In genomic region chrX:70475215-70475765, GRCm38 (mm10) we compare ENCODE assay signal across 11 mouse cellular contexts. TPM values are rescaled to one million over a fixed set of nuclear protein-coding genes. Genes with fewer than 3 reads are reported as not detected.
DNase-seq lines count a peak whose midpoint lies in the region; ATAC-seq and TF ChIP-seq lines count a peak whose summit lies in the region.
"Had no signal": no experiment of that assay in that cellular context is flagged by ENCODE, and none has a peak within 500 bp of the region (broad histone marks: within the 10 kb centered on the region; RNA-seq: fewer than 3 reads in every experiment).

No protein-coding gene starts in this region.

- peak overlapping the region; percentile 69 for H3K4me2 ChIP-seq in heart, embryonic 12.5 days
- peak overlapping the region; percentile 36; the same call in 1 of the 2 replicates for H3K4me2 ChIP-seq in CH12.LX (ENCODE audit: insufficient read depth, low read depth, poor library complexity, severe bottlenecking)
- H3K4me2 ChIP-seq in liver, postnatal 0 days (ENCODE audit: low read depth, low read length), result peak overlapping the region; percentile 26; the same call in 1 of the 2 replicates

- 71% methylated on average over 3 of the region's 3 CpGs for WGBS in heart, embryonic 12.5 days
- WGBS in hindbrain, embryonic 10.5 days, result 77% methylated on average over 3 of the region's 3 CpGs
- WGBS in liver, postnatal 0 days (ENCODE audit: insufficient replicate concordance), result 62% methylated on average over 3 of the region's 3 CpGs

- ATAC-seq in heart, embryonic 12.5 days (ENCODE audit: insufficient number of reproducible peaks, low FRiP score), result no peak
- no peak for ATAC-seq in liver, postnatal 0 days
- no peak for ATAC-seq in monocyte, adult 5-6 weeks (replicated peaks; ENCODE audit: insufficient number of reproducible peaks, low FRiP score, low TSS enrichment, poor library complexity, severe bottlenecking)

- H3K36me3 ChIP-seq in heart, embryonic 12.5 days, result no peaks in the 10 kb centered on the region
- H3K36me3 ChIP-seq in CH12.LX (replicated peaks in 1 of 2; ENCODE audit: control insufficient read depth in 1 of 2, insufficient read depth in 1 of 2, low read length in 1 of 2), result no peaks in the 10 kb centered on the region
- H3K36me3 ChIP-seq in hindbrain, embryonic 10.5 days, result no peaks in the 10 kb centered on the region
- no peaks in the 10 kb centered on the region for H3K36me3 ChIP-seq in liver, postnatal 0 days (replicated peaks; ENCODE audit: insufficient read depth, low read length)

- no peaks in the 10 kb centered on the region for H3K79me2 ChIP-seq in CH12.LX (replicated peaks; ENCODE audit: control insufficient read depth, extremely low read depth, insufficient read depth, poor library complexity, severe bottlenecking)

- no peak for TF ChIP-seq EP300 in CH12.LX (IDR thresholded peaks at IDR 0.05; ENCODE audit: low read length)
- no peak for TF ChIP-seq EP300 in liver, postnatal 0 days (IDR thresholded peaks at IDR 0.05; ENCODE audit: low read depth)

- DNase-seq in heart, postnatal 25 days (ENCODE audit: low spot score), result no peak
- DNase-seq in CH12.LX (ENCODE audit: extremely low read depth), result no peak
- DNase-seq in hindbrain, embryonic 10.5 days (ENCODE audit: low spot score), result no peak
- DNase-seq in liver, postnatal 0 days, result no peak
- no peak for DNase-seq in left cerebral cortex, adult 11 months (ENCODE audit: low spot score)
- no peak for DNase-seq in cerebellum, adult 9-10 months
- DNase-seq: gastrocnemius, postnatal 10 days; layer of hippocampus, postnatal 36 days; thymus, adult 2 months had no signal

- no peaks in the 10 kb centered on the region for H3K27me3 ChIP-seq in heart, embryonic 12.5 days (replicated peaks)
- no peaks in the 10 kb centered on the region for H3K27me3 ChIP-seq in CH12.LX (replicated peaks)
- no peaks in the 10 kb centered on the region for H3K27me3 ChIP-seq in hindbrain, embryonic 10.5 days (ENCODE audit: insufficient read depth, poor library complexity, severe bottlenecking)
- no peaks in the 10 kb centered on the region for H3K27me3 ChIP-seq in liver, postnatal 0 days (ENCODE audit: insufficient read depth, low read length)

- TF ChIP-seq POLR2A in CH12.LX (IDR thresholded peaks at IDR 0.05; ENCODE audit: low read depth, low read length), result no peak

- H3K4me1 ChIP-seq in heart, embryonic 12.5 days (replicated peaks), result 0 out of 2 replicates have a peak, but pooled peaks cover 5% of the 10 kb centered on the region
- H3K4me1 ChIP-seq in CH12.LX (ENCODE audit: control insufficient read depth in 1 of 2, insufficient read depth in 2 of 2), result peaks cover 3 to 5% of the 10 kb centered on the region in 2 experiments; a peak in 2 of 4 replicates
- peaks cover 8% of the 10 kb centered on the region for H3K4me1 ChIP-seq in hindbrain, embryonic 10.5 days (replicated peaks)
- H3K4me1 ChIP-seq in liver, postnatal 0 days (ENCODE audit: insufficient read depth), result peaks cover 4% of the 10 kb centered on the region; the same call in 1 of the 2 replicates

- no peak overlapping the region for H3K4me3 ChIP-seq in heart, embryonic 12.5 days
- no peak overlapping the region for H3K4me3 ChIP-seq in CH12.LX (replicated peaks in 1 of 3; ENCODE audit: low read depth in 2 of 3, low read length in 2 of 3, poor library complexity in 1 of 3)
- H3K4me3 ChIP-seq in hindbrain, embryonic 10.5 days, result peak overlapping the region; percentile 62
- no peak overlapping the region for H3K4me3 ChIP-seq in liver, postnatal 0 days (ENCODE audit: low read depth, low read length)

- intact Hi-C loops in heart, postnatal 25 days (cut with DNase I), result loop anchor here (10.0 kb wide), 2 partner anchors 90 kb away; partner anchors contain the start of gene 1110012L19Rik

- no peak for TF ChIP-seq RAD21 in CH12.LX (IDR thresholded peaks at IDR 0.05; ENCODE audit: low read depth, low read length)

- H3K9ac ChIP-seq in heart, embryonic 12.5 days, result no peak overlapping the region
- no peak overlapping the region for H3K9ac ChIP-seq in CH12.LX (ENCODE audit: insufficient read depth, low read depth)
- no peak overlapping the region for H3K9ac ChIP-seq in liver, postnatal 0 days (replicated peaks)

- dilution Hi-C loops in CH12.LX (cut with MboI; ENCODE audit: extremely low pct_ligation_motif_present, extremely low pct_unique_long_range_greater_than_20kb, low sequenced_read_pairs), result no loop called here

- TF ChIP-seq CTCF in CH12.LX (conservative IDR thresholded peaks at IDR 0.05 in 1 of 2, IDR thresholded peaks at IDR 0.05 in 1 of 2; ENCODE audit: low read depth in 2 of 2, low read length in 2 of 2), result no peak
- TF ChIP-seq CTCF in liver, postnatal 0 days (IDR thresholded peaks at IDR 0.05; ENCODE audit: low read depth), result no peak

- no peaks in the 10 kb centered on the region for H3K9me3 ChIP-seq in heart, embryonic 12.5 days (replicated peaks)
- no peaks in the 10 kb centered on the region for H3K9me3 ChIP-seq in CH12.LX (replicated peaks; ENCODE audit: low read length)
- no peaks in the 10 kb centered on the region for H3K9me3 ChIP-seq in hindbrain, embryonic 10.5 days
- no peaks in the 10 kb centered on the region for H3K9me3 ChIP-seq in liver, postnatal 0 days (ENCODE audit: low read length)

- H3K27ac ChIP-seq in heart, embryonic 12.5 days (ENCODE audit: poor library complexity, severe bottlenecking), result no peak overlapping the region
- no peak overlapping the region for H3K27ac ChIP-seq in CH12.LX (ENCODE audit: insufficient read depth, low read depth)
- H3K27ac ChIP-seq in hindbrain, embryonic 10.5 days, result no peak overlapping the region
- no peak overlapping the region for H3K27ac ChIP-seq in liver, postnatal 0 days (ENCODE audit: low read depth)

- in situ Hi-C loops in CH12.LX (cut with MboI; ENCODE audit: low pct_ligation_motif_present, low pct_unique_long_range_greater_than_20kb, low sequenced_read_pairs), result loop anchor here (10.0 kb wide), 1 partner anchor 90 kb away; no protein-coding TSS in a partner anchor

TF ChIP-seq in CH12.LX, 34 proteins besides CTCF, POLR2A, EP300 and RAD21:
- TF ChIP-seq JUN (IDR thresholded peaks at IDR 0.05; ENCODE audit: insufficient read depth, low read depth, low read length), result no peak
- TF ChIP-seq MEF2A (IDR thresholded peaks at IDR 0.05; ENCODE audit: borderline replicate concordance, low read depth, low read length), result no peak
- no peak for TF ChIP-seq MAZ (IDR thresholded peaks at IDR 0.05; ENCODE audit: low read depth, low read length)
- no peak for TF ChIP-seq ELF1 (IDR thresholded peaks at IDR 0.05; ENCODE audit: low read depth, low read length)
- TF ChIP-seq JUND (conservative IDR thresholded peaks at IDR 0.05; ENCODE audit: low read depth, low read length), result no peak
- no peak for TF ChIP-seq ZMIZ1 (IDR thresholded peaks at IDR 0.05; ENCODE audit: low read depth, low read length)
- TF ChIP-seq SIN3A (IDR thresholded peaks at IDR 0.05; ENCODE audit: low read length), result no peak
TF ChIP-seq in CH12.LX: peak in this region for 0.

RNA-seq across cellular contexts. Expression of gene Tmem185a, which starts 1.7 kb away (rescaled TPM):
- 37.7 and 38.3 TPM in 2 replicates for polyA plus RNA-seq in heart, embryonic 12.5 days (2016; fragmentation: Nextera tagmentation; extraction: Ambion mirVana)
- 10 to 100 TPM; 22.7 to 24.0 TPM for total RNA-seq in heart, postnatal 25 days (2021)
- total RNA-seq in CH12.LX (2012; rRNA removed) (18.5 and 20.4 TPM in 2 replicates), CH12.LX (2014; rRNA removed) (25.1 and 25.9 TPM in 2 replicates)
- 30.8 and 31.1 TPM in 2 replicates for polyA plus RNA-seq in CH12.LX (2012; ENCODE audit: insufficient read length, low read depth)
- 46.3 and 49.2 TPM in 2 replicates for polyA plus RNA-seq in hindbrain, embryonic 10.5 days (2016; fragmentation: Nextera tagmentation; extraction: Ambion mirVana)
- 11.7 and 12.0 TPM in 2 replicates for polyA plus RNA-seq in liver, postnatal 0 days (2015; fragmentation: Nextera tagmentation; extraction: Ambion mirVana)
- total RNA-seq in monocyte, adult 5-6 weeks (2017), result 6.3 to 14.5 TPM (median 10.3 TPM) in 3 replicates
